Mouse (Mus musculus) limb, embryonic 10.5 days (tissue): Measurements from ENCODE around the gene Hist1h2bf. TPM values are rescaled to one million over a fixed set of nuclear protein-coding genes. Genes with fewer than 3 reads are reported as not detected.

Experiments used
- DNase-seq: peaks from one replicate; pipeline ENCODE4 v3.0.0-alpha.2; 2017; ENCODE audit warnings: low spot score
- H3K27ac ChIP-seq: fragments of 300-500 bp; sonication (generic); 2 replicates; pipeline ENCODE4 v1.5.1; 2016; ENCODE audit warnings: mild to moderate bottlenecking
- H3K27me3 ChIP-seq: fragments of 300-500 bp; sonication (generic); 2 replicates; pipeline ENCODE4 v1.6.1; 2016; ENCODE audit warnings: low read depth, mild to moderate bottlenecking; ENCODE audit not compliant: poor library complexity, severe bottlenecking
- H3K36me3 ChIP-seq: fragments of 300-500 bp; sonication (generic); 2 replicates; pipeline ENCODE4 v1.6.1; 2016; ENCODE audit warnings: mild to moderate bottlenecking, moderate library complexity
- H3K4me1 ChIP-seq: fragments of 300-500 bp; sonication (generic); 2 replicates; pipeline ENCODE4 v1.6.1; 2016
- H3K4me3 ChIP-seq: fragments of 300-500 bp; sonication (generic); 2 replicates; pipeline ENCODE4 v1.5.1; 2016; ENCODE audit warnings: mild to moderate bottlenecking, moderate library complexity
- H3K9me3 ChIP-seq: fragments of 300-500 bp; sonication (generic); replicated peaks from 2 replicates; pipeline ENCODE4 v1.6.1; 2016; ENCODE audit warnings: mild to moderate bottlenecking
- WGBS: fragments of 180-500 bp; shearing (Covaris S2); methylation state at CpG from one replicate; pipeline ENCODE4 v1.1.7; 2016; 5-methylcytosine and 5-hydroxymethylcytosine counted together
- microRNA-seq: library from miRNA; unstranded; fragments of <30 nt; microRNA quantifications from one replicate; pipeline ENCODE4, GENCODE M21; 2017
- polyA plus RNA-seq: library from polyadenylated mRNA; unstranded; fragments of >200 nt; fragmentation: Nextera tagmentation; extraction: Ambion mirVana; gene quantifications from 2 replicates; pipeline ENCODE4 v1.2.1, GENCODE M21; 2016

Gene Hist1h2bf
- polyA plus RNA-seq, 1 experiment from 2014 or later: 2.4 TPM

DNA sequence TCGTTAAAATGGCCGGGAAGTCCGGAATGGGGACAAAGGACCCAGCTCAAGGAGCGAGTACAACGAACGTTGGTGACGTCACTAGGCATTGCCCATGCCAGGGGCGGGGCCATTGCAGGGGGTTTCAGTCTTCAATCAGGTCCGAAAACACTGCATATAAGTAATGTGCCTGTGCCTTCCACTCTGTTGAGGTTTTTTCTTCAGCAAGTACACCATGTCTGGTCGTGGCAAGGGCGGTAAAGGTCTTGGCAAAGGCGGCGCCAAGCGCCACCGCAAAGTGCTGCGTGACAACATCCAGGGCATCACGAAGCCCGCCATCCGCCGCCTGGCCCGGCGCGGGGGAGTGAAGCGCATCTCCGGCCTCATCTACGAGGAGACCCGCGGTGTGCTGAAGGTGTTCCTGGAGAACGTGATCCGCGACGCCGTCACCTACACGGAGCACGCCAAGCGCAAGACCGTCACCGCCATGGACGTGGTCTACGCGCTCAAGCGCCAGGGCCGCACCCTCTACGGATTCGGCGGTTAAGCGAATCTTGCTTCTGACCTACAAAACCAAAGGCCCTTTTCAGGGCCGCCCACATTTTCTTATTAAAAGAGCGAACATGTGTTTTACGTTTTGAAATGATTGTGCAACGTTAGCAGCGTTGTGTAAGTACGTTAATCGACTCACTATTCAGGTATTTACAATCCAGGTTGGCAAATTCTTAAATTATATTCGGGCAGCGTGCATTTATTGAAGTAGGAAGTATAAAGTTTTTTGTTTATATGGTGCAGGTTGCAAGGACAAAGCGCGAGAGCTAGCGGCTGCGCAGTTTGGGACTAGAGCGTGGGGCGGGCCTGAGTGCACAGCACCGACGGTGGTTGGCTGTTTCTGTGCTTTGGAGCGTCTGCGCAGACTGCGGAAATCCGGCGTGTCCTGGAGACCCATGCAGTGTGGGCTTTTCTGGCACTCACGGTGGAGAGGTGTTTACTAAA, 42.8 kb downstream of the Hist1h2bf start, which contains the start of gene Hist1h4h:
TSS of gene Hist1h4h (plus strand) at position 150 of the 975 bp plus-strand sequence.
- WGBS: under 1% methylated on average over 66 of the region's 70 CpGs
- Histone ChIP-seq H3K4me1 (peaks cover 27% of the 10 kb centered on the region), H3K9me3 (no peaks in the 10 kb centered on the region), H3K4me3 (peak within 1 kb of the TSS; percentile 63), H3K36me3 (no peaks in the 10 kb centered on the region), H3K27me3 (no peaks in the 10 kb centered on the region), H3K27ac (peak within 1 kb of the TSS; percentile 97)
- peak; percentile 97 for DNase-seq

DNA sequence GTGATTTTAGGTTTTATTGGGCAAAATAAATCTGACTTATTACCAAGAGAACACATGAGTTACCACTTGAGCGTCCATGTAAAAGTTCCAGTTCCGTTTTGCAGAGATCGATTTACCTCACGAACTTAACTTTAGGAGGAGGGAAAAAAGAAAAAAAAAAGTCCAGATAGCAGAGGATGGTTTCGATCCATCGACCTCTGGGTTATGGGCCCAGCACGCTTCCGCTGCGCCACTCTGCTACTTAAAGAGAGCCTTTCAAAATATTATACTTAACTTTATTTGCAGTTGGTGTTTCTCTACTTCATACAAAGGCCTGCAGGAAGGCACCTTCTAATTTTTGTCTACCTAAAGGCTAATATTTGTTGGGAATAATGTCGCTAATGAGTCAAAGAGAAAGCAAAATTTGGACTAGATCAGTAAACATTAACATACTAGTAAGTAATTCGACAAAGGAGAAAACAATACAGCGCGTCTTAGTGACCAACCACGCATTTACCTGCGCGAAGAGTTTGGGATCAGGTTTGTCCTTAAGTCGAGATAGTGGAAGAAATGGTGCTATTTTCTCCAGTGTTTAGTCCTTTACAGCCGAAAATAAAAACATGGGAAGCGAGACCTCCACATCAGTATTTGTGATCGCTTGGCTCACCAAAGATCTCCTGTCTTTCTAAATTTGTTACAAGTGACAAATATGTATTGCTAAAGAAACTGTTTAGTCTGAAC, 43.7 kb downstream of the Hist1h2bf start:
- Histone ChIP-seq H3K27me3 (no peaks in the 10 kb centered on the region), H3K27ac (peak overlapping the region; percentile 97), H3K9me3 (no peaks in the 10 kb centered on the region), H3K36me3 (no peaks in the 10 kb centered on the region), H3K4me3 (peak overlapping the region; percentile 63), H3K4me1 (peaks cover 30% of the 10 kb centered on the region)
- under 1% methylated on average over 20 of the region's 20 CpGs for WGBS
- DNase-seq: peak; percentile 56

DNA sequence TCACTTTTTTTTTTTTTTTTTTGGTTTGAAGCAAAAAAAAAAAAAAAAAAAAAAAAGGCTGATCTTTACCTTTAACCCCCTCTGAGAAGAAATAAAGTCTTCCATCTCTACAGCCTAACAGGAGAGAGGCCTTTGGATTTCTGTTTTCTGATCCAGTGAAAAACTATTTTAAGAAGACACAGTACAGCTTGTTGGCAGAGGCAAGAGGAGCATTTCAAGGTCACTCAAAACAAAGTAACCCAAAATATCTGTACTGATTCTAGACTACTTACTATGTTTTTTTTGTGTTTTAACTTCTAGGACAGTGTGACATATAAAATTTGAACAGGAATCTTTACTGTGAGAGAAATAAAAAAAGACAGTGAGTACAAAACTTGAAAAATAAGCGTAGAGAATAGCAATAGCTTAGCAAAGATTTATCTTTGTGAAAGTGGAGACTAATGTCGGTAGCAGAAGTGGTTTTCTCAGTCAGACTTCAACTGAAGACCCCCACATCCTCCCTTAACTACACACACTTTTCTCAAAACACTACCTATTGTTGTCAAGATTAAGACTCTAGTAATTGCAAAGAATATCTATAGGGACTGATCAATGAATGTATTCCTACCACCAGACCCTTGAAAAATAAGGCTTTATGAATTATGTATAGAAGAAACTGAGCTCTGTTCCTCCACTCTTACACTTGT, 44.4 kb downstream of the Hist1h2bf start:
- peak overlapping the region; percentile 97 for H3K27ac ChIP-seq
- H3K36me3 ChIP-seq: no peaks in the 10 kb centered on the region
- H3K4me3 ChIP-seq: peak overlapping the region; percentile 63
- no peak for DNase-seq
- 40% methylated on average over 2 of the region's 2 CpGs for WGBS
- no peaks in the 10 kb centered on the region for H3K27me3 ChIP-seq
- H3K4me1 ChIP-seq: peaks cover 31% of the 10 kb centered on the region
- no peaks in the 10 kb centered on the region for H3K9me3 ChIP-seq

DNA sequence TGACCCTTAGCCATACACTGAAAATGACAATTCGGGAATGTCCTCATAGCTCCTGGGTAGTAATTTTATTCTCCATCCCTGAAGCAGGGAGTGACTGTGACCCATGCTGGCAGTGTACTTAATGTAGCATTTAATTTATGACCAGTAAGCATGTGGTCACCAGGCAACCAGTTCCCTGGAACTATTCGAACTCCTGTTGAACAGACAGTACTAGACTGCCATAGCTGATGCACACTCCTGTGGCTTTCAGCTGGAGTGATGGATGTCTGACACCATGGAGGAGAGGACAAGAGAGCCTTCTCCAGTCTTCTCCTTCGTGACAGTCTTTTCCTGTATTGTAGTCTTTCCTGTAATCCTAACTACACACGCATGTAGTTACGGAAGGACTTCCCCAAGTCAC, 45.0 kb downstream of the Hist1h2bf start:
- Histone ChIP-seq H3K9me3 (no peaks in the 10 kb centered on the region), H3K36me3 (no peaks in the 10 kb centered on the region), H3K4me3 (peak overlapping the region; percentile 27; the same call in 1 of the 2 replicates), H3K27ac (peak overlapping the region; percentile 22; the same call in 1 of the 2 replicates), H3K27me3 (no peaks in the 10 kb centered on the region), H3K4me1 (peaks cover 31% of the 10 kb centered on the region)
- DNase-seq: peak; percentile 49
- WGBS: 76% methylated on average over 5 of the region's 5 CpGs

DNA sequence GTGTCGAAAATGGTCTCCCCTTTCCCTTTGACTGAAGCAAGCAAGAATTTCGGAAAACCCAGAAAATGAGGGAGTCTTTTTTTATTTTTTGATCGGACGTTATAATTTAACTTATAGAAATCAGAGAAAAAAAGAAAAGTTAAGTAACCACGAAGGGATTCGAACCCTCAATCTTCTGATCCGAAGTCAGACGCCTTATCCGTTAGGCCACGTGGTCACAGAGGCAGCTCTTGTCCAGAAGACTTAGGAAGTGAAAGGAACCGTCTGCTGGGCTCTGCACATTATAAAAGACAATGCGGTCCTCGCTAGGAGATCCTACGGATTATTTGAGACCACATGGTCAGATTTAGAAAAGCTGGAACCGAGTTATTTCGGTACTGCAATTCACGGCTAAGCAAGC, 47.7 kb downstream of the Hist1h2bf start:
- Histone ChIP-seq H3K27me3 (no peaks in the 10 kb centered on the region), H3K4me1 (peaks cover 19% of the 10 kb centered on the region), H3K27ac (peak overlapping the region; percentile 79), H3K36me3 (no peaks in the 10 kb centered on the region), H3K4me3 (peak overlapping the region; percentile 53), H3K9me3 (no peaks in the 10 kb centered on the region)
- WGBS: under 1% methylated on average over 17 of the region's 17 CpGs
- DNase-seq: peak; percentile 93

DNA sequence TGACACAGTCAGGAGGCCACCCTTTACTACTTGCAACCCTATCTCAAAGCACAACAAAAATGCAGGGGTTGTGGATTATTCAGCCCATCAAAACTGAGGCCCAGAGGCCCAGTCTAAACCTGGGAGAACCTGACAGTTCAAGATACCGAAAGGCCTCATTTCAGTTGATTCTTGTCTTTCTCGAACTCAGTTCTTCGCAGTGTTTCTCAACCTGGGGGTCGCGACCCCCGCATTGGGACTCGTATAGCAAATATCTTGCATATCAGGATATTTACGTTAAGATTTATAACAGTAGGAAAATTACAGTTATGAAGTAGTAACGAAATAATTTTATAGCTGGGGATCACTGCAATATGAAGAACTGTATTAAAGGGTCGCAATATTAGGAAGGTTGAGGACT, 48.1 kb downstream of the Hist1h2bf start:
- H3K27ac ChIP-seq: no peak overlapping the region
- H3K4me1 ChIP-seq: peaks cover 19% of the 10 kb centered on the region
- 1% methylated on average over 10 of the region's 10 CpGs for WGBS
- peak; percentile 67 for DNase-seq
- no peaks in the 10 kb centered on the region for H3K36me3 ChIP-seq
- H3K9me3 ChIP-seq: no peaks in the 10 kb centered on the region
- no peaks in the 10 kb centered on the region for H3K27me3 ChIP-seq
- peak overlapping the region; percentile 53 for H3K4me3 ChIP-seq

DNA sequence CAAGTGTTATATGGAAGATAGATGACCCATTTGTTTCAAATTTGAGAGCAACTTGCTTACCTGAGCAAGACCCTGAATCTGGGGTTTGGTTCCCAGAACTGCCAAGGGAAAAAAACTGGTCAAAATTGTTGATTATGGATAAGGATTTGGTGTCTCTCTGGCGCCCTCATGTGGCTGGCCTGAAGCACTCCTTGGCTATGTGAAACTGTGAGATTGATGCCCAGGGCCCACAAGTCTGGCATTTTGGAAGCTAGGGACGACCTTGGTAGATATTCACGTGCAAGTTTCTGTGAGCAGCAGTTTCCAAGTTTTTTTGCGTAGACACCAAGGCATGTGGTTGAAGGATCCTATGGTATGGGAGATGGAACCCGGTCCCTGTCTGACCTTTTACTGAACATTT, 49.3 kb downstream of the Hist1h2bf start:
- peaks cover 19% of the 10 kb centered on the region for H3K4me1 ChIP-seq
- H3K36me3 ChIP-seq: no peaks in the 10 kb centered on the region
- no peaks in the 10 kb centered on the region for H3K9me3 ChIP-seq
- no peaks in the 10 kb centered on the region for H3K27me3 ChIP-seq
- DNase-seq: peak; percentile 93
- peak overlapping the region; percentile 19 for H3K4me3 ChIP-seq
- no peak overlapping the region for H3K27ac ChIP-seq
- WGBS: 10% methylated on average over 5 of the region's 5 CpGs

DNA sequence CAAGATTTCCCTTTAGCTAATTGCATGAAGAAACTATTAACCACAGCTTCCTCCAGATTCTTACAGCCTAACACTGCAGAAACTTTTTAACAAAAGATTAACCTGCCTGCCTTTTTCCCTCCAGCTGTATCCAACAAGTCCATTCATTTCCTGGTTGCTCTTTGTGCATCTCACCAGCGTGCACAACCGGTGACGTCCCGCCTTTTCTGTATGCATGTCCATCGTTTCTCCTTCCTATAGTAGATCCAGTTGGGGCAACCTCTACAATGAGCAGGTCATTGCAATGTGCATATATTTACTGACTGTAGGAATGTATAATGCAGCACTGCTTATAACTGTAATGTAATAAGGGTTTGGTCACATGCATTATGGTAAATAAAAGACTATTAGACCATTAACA, 50.0 kb downstream of the Hist1h2bf start:
- DNase-seq: no peak
- no peaks in the 10 kb centered on the region for H3K9me3 ChIP-seq
- WGBS: 63% methylated on average over 5 of the region's 5 CpGs
- no peak overlapping the region for H3K27ac ChIP-seq
- peaks cover 13% of the 10 kb centered on the region for H3K4me1 ChIP-seq
- H3K4me3 ChIP-seq: no peak overlapping the region
- H3K36me3 ChIP-seq: no peaks in the 10 kb centered on the region
- no peaks in the 10 kb centered on the region for H3K27me3 ChIP-seq

Small RNAs within 50 kb of the gene (microRNA-seq; reads per million reads assigned to microRNA genes)
- not detected for gene Gm44297
- gene Gm44359: not detected
- not detected for gene Gm44394

Other genes starting within 250 kb of the Hist1h2bf start
- gene Zfp322a, start 205.0 kb downstream of the Hist1h2bf start, polyA plus RNA-seq: 55.7 and 69.0 TPM in 2 replicates
- gene Abt1, start 150.3 kb downstream of the Hist1h2bf start, polyA plus RNA-seq: 16.9 and 17.1 TPM in 2 replicates
- 0.08 and 0.10 TPM in 2 replicates for gene Btn1a1, start 108.3 kb downstream of the Hist1h2bf start, polyA plus RNA-seq
- 0.99 and 1.9 TPM in 2 replicates for gene Btn2a2, start 85.3 kb downstream of the Hist1h2bf start, polyA plus RNA-seq
- 2.4 and 4.5 TPM in 2 replicates for gene Hist1h4h, start 43.1 kb downstream of the Hist1h2bf start, polyA plus RNA-seq
- 8.0 and 11.7 TPM in 2 replicates for gene Hist1h2af, start 40.3 kb downstream of the Hist1h2bf start, polyA plus RNA-seq
- 4.7 and 5.3 TPM in 2 replicates for gene Hist1h3g, start 38.8 kb downstream of the Hist1h2bf start, polyA plus RNA-seq
- 0.56 and 0.69 TPM in 2 replicates for gene Hist1h2bh, start 30.8 kb downstream of the Hist1h2bf start, polyA plus RNA-seq
- 1.3 and 1.4 TPM in 2 replicates for gene Hist1h3f, start 30.1 kb downstream of the Hist1h2bf start, polyA plus RNA-seq
- gene Hist1h4f, start 22.5 kb downstream of the Hist1h2bf start, polyA plus RNA-seq: 0.73 and 1.3 TPM in 2 replicates
- 0.59 and 0.67 TPM in 2 replicates for gene Hist1h1d, start 20.9 kb downstream of the Hist1h2bf start, polyA plus RNA-seq
- gene Hist1h3e, start 11.8 kb downstream of the Hist1h2bf start, polyA plus RNA-seq: 5.6 and 7.8 TPM in 2 replicates
- 109 and 113 TPM in 2 replicates for gene Hist1h2ae, start 3.0 kb downstream of the Hist1h2bf start, polyA plus RNA-seq
- gene Hist1h2bg, start 2.8 kb downstream of the Hist1h2bf start, polyA plus RNA-seq: 7.3 and 8.1 TPM in 2 replicates
- gene Hist1h2ad, start 185 bp upstream of the Hist1h2bf start, polyA plus RNA-seq: 1.3 and 3.9 TPM in 2 replicates
- gene Hist1h3d, start 1.6 kb upstream of the Hist1h2bf start, polyA plus RNA-seq: 7.7 and 9.6 TPM in 2 replicates
- 109 and 120 TPM in 2 replicates for gene Hist1h4d, start 7.4 kb upstream of the Hist1h2bf start, polyA plus RNA-seq
- gene Hist1h2be, start 46.9 kb upstream of the Hist1h2bf start, polyA plus RNA-seq: 2.3 and 4.2 TPM in 2 replicates
- gene Hist1h1e, start 48.4 kb upstream of the Hist1h2bf start, polyA plus RNA-seq: 19.6 and 20.6 TPM in 2 replicates
- 0.60 and 0.98 TPM in 2 replicates for gene Hist1h2ac, start 109.8 kb upstream of the Hist1h2bf start, polyA plus RNA-seq
- gene Hist1h2bc, start 110.0 kb upstream of the Hist1h2bf start, polyA plus RNA-seq: 16.9 and 17.0 TPM in 2 replicates
- gene Hist1h1t, start 121.6 kb upstream of the Hist1h2bf start, polyA plus RNA-seq: 0.26 TPM in 1 of 2 replicates, not detected in the other
- gene Hist1h4c, start 124.3 kb upstream of the Hist1h2bf start, polyA plus RNA-seq: 6.4 and 6.5 TPM in 2 replicates
- gene Hfe, start 136.7 kb upstream of the Hist1h2bf start, polyA plus RNA-seq: 1.6 and 2.0 TPM in 2 replicates
- gene Hist1h1c, start 164.6 kb upstream of the Hist1h2bf start, polyA plus RNA-seq: 8.6 and 11.8 TPM in 2 replicates
- 9.6 TPM in 2 replicates for gene Hist1h3c, start 171.4 kb upstream of the Hist1h2bf start, polyA plus RNA-seq
- gene Hist1h2bb, start 172.5 kb upstream of the Hist1h2bf start, polyA plus RNA-seq: 3.5 and 3.7 TPM in 2 replicates
- 55.9 and 60.6 TPM in 2 replicates for gene Hist1h2ab, start 176.9 kb upstream of the Hist1h2bf start, polyA plus RNA-seq
- gene Hist1h3b, start 178.1 kb upstream of the Hist1h2bf start, polyA plus RNA-seq: 6.3 and 9.7 TPM in 2 replicates
- 4.4 and 5.9 TPM in 2 replicates for gene Hist1h4b, start 182.8 kb upstream of the Hist1h2bf start, polyA plus RNA-seq
- gene Hist1h4a, start 187.0 kb upstream of the Hist1h2bf start, polyA plus RNA-seq: 0.51 and 0.62 TPM in 2 replicates
- 3.0 and 5.3 TPM in 2 replicates for gene Hist1h3a, start 188.2 kb upstream of the Hist1h2bf start, polyA plus RNA-seq
- gene Hist1h1a, start 189.5 kb upstream of the Hist1h2bf start, polyA plus RNA-seq: 2.1 and 4.0 TPM in 2 replicates
- not detected in 2 replicates for gene Trim38, start 195.7 kb upstream of the Hist1h2bf start, polyA plus RNA-seq
- gene Slc17a2, start 232.8 kb upstream of the Hist1h2bf start, polyA plus RNA-seq: 0.04 TPM in 1 of 2 replicates, not detected in the other